Mouse (Mus musculus): ENCODE measurements around the gene Wnt10b.
"Not testable (repeated sequence)": the region's sequence is repeated elsewhere in the genome, so short reads cannot be mapped to it uniquely, and the experiment has no call there.

Wnt10b gene

DNA sequence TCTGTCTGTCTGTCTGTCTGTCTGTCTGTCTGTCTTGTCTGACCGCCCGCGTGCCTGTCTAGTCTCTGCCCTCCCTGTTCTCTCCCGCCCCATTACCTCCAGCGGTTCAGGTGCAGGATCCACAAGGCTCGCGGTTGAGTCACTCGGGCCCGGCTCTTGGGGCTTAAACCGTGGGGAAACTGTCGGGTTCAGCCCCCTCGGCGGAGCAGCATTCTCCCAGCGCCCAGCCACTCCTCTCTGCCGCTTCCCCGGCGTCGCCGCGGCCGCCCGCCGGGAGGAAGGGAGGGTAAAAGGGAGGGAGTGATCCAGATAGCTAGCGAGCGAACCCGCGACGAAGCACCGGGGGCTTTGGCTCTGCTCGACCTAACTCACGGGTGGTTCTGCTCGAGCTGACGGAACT is at the start of gene Wnt10b:
Gene Wnt10b (minus strand): TSS at position 389 of the 400 bp plus-strand sequence.
- DNase-seq (ENCODE audit: low read depth) = no peak

DNA sequence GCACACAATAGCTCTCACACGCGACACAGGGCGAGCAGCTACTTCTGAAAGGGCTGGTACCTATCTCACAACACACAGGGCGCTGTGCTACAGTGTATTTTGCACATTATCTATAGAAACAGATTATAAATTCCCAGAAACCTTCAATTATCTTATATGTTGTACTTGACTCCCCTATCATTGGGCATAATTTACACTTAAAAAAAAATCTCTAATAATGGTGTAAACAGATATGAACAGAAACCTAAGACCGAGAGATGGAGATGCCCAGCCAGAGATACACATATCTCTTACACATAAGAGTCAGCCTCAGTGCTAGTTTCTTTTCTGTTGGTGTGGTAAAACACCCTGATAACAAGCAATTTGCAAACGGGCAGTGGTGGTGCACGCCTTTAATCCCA is 49.7 kb upstream of the Wnt10b start:
- DNase-seq (ENCODE audit: low read depth) = no peak

DNA sequence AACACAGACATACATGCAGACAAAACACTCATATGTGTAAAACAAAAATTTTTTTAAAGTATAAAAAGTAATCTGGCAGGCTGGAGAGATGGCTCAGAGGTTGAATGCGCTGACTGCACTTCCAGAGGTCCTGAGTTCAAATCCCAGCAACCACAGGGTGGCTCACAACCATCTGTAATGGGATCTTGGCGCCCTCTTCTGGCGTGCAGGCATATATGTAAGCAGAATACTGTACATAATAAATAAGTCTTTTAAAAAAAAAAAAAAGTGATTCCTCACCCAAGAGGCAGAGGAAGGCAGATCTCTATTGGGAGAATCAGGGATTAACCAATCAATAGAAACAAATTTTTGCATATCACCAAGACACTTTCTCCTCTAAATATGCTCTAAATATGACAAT is 45.5 kb upstream of the Wnt10b start:
- no peak for DNase-seq (ENCODE audit: low read depth)

DNA sequence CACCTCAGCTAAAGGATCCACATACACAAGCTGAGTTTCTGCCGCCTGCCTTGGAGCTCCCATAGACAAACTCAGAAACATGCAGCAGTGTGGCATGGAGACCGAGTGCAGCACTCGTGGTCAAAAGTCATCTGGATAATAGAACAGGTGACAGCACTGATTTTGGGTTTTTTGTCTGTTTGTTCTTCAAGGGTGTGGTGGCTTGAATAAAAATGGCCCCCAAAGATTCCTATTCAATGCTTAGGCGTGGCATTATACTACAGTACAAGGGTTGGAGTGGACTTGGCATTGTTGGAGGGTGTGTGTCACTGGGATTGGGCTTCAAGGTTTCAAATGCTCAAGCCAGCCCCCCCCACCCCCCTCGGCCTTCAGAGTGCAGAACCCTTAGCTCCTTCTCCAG is 44.2 kb upstream of the Wnt10b start:
- no peak for DNase-seq (ENCODE audit: low read depth)

DNA sequence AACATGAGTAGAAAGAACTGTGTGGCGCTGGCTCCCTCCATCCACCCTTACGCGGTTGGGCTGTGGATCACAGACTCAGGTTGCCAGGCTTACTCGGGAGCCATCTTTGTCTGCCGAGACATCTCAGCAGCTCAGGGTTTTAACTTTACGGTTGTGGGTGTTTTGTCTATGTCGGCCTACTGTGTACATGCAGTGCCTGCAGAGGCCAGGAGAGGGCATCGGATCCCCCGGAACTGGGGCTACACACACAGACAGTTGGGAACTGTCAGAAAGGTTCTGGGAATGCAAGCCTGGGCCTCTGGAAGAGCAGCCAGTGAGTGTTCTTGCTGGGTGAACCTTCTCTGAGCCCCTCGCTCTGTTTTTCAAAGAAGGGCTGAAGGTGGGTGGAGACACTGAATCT is 43.5 kb upstream of the Wnt10b start:
- no peak for DNase-seq (ENCODE audit: low read depth)

DNA sequence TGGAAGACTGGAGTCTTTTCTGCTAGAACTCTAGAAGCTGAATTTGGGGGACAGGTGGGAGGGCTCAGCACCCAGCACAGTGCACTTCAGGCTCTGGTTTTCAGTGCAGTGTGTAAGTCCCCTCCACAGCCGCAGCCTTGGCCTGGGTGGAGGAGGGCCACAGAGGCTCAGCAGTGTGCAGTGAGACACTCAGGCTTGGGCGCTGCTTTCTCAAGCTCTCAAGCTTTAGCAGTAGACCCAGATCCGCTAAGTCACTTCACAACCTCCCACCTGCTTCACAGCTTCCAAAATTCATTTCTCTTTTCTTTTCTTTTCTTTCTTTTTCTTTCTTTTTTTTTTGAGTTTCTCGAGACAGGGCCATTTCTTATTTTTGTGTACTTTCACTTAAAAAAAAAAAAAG is 43.0 kb upstream of the Wnt10b start:
- no peak for DNase-seq (ENCODE audit: low read depth)

DNA sequence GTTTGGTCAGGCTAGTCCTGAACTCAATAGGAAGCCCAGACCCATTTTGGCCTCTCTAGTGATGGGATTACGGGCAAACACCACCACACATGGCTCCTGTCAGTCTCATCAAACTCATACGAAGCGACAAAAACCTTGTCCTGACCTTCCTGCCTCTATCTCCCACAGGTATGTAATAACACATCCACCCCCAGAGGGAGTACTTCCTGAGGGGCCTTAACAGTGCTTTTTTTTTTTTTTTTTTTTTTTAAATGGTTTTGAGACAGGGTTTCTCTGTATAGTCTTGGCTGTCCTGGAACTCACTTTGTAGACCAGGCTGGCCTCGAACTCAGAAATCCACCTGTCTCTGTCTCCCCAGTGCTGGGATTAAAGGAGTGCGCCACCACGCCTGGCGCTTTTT is 40.2 kb upstream of the Wnt10b start:
- DNase-seq (ENCODE audit: low read depth) = no peak

DNA sequence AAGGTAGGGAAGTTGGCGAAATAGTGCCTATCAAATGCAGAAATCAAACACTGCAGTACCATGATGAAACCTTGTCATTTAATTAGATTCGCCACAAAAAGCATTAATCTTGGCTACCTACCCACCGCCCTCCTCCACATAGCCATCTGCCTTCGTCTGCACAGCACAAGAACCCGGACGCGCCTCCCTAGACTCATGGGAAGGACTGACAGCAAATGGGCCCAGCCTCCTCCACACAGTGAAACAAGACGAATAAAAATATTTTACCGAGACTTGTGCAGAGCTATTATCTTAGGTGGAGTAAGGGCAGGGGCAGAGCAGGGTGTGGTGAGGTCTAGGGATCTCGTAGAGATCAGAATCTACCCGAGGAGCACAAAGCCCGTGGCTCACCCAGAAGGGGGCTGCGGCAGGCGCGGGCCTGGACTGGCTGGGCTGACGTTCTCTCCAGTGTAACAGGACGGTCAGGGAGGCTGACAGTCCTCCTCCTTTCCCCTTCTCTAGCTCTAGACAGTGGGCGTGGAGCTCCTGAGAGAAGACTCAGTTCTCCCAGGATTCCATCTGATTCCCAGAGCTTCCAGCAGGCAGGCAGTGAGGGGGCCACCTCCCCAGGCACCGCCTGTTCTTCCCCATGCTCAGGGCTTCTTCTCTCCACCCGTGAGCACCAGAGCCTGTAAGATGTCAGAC is 34.9 kb upstream of the Wnt10b start:
- no peak for DNase-seq (ENCODE audit: low read depth)

DNA sequence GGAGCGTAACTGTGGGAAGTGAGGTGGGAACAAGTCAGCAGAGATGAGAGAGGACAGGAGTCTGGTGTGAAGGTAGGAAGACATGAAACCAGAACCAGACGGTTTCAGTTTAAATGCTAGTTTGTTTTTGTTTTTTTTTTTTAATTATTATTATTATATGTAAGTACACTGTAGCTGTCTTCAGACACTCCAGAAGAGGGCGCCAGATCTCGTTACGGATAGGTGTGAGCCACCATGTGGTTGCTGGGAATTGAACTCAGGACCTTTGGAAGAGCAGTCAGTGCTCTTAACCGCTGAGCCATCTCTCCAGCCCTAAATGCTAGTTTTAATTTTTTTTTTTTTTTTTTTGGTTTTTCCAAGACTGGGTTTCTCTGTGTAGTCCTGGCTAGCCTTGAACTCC is 32.3 kb upstream of the Wnt10b start:
- not testable (repeated sequence) for DNase-seq (ENCODE audit: low read depth)

DNA sequence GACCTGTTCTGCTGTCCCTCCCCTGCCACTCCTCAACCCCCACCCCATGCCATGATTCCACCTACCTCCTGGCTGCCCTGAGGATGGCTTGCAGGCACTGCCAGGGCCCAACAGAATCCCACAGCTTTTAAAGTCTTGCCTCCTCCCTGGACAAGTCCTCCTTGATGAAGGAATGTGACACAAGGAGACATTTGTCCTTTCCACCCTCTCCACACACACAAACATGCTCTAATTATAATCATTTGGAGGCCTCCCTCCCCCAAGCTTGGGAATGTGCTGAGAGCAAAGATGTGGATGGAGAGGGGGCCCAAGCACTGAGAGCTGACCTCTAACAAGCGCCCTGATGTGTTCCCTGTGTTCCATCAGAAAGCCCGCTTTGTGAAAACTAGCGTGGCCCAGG is 31.4 kb upstream of the Wnt10b start, which contains the start of gene Ddn:
Gene Ddn (minus strand): TSS at position 101 of the 400 bp plus-strand sequence.
- DNase-seq (ENCODE audit: low read depth) = no peak

DNA sequence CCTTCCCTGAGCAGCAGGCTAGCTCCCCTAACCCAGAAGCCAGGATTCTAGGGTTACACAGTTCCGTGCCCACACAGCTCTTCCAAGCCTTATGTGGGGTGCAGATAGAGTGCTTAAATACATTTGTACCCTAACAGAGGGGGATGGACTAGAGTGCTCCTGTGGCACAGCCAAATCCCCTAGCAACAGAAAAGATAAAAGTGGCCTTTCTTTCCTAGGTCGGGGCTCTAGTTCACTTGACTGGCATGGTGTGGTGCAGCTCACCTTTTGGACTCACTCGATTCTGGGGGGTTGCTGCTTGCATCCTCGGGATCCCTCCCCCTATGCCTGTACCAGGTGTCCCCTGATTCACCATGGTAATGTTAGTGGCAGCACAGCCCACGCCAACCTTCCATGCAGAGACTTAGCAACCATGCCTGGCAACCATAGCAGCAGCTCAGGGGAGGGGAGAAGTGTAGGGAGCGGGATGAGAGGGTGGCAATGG is 30.7 kb upstream of the Wnt10b start:
- DNase-seq (ENCODE audit: low read depth) = no peak

DNA sequence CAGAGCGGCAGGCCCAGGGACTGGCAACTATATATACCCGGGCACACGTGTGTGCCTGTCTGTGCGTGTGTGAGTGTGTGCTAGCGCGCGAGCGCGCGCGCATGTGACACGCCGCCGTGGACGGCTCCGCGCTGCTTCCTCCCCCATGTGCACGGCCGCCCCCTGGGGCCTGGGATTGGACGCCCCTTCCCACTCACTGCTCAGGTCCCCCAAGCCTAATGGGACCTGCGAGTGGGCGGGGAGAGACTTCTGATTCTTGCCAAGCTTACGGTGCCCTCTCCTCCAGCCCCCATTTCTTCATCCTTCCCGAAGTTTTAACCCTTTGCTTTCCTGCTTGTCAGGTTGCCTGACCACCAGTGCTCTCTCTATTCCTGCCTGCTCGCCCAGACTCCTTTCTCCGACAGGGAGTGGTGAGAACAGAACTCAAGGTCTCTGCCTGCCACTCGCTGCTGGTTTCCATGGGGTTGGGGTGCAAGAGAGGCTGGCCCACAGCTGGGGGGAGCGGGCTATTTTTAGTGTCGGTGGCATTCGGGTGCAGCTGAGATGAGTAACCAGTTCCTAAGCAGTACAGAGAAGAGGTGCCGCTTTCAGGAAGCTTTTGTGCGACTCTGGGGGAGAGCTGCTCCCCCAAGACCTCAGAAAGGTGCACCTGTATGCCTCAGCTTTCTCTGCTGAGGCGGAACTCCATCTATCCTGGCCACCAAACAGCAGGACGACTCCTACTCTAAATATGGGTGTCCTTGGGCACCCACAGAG is 30.1 kb upstream of the Wnt10b start:
- DNase-seq (ENCODE audit: low read depth) = no peak

DNA sequence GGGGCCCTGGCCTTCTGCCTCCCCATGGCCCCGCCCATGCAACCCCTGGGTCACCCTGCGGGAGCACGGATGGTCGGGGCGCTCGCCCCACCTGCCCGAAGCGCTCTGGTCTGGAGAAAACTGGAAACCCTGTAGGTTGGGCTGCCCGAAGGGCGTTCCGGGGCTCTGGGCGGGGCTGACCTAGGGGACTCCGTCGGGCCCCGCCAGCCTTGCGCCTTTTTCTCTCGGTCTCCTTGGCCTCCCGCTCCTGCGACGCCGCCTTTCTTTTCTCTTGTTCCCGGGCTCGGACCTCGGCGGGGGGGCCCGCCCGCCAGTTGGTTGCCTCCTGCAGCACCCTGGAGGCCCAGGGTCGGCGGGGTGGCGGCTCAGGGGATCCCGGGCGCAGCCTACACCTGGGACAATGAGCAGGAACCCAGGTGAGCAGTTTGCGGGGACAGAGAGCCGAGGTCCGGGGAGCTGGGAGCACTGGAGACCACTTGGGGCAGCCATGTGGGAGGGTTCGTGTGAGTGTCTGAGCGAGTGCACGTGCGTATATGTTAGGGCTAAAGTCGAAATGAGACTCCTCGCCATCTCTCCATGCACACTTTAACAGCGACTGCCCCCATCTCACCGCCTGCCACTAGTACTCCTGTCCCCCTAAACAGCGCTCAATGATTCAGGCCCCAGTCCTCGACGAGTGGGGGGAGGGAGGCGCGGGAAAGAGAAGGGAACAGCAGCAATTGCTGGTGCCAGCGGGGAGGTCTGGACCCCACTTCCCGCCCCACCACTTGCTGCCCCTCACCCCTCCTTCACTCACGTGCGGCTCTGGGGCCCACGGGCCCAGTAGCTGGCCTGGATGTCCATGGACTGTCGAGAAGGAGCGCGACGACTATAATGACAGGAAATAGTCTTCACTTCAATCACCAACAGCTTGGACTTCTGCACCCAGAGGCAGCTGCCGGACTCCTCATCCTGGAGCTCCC is 29.1 kb upstream of the Wnt10b start:
- DNase-seq (ENCODE audit: low read depth) = no peak

DNA sequence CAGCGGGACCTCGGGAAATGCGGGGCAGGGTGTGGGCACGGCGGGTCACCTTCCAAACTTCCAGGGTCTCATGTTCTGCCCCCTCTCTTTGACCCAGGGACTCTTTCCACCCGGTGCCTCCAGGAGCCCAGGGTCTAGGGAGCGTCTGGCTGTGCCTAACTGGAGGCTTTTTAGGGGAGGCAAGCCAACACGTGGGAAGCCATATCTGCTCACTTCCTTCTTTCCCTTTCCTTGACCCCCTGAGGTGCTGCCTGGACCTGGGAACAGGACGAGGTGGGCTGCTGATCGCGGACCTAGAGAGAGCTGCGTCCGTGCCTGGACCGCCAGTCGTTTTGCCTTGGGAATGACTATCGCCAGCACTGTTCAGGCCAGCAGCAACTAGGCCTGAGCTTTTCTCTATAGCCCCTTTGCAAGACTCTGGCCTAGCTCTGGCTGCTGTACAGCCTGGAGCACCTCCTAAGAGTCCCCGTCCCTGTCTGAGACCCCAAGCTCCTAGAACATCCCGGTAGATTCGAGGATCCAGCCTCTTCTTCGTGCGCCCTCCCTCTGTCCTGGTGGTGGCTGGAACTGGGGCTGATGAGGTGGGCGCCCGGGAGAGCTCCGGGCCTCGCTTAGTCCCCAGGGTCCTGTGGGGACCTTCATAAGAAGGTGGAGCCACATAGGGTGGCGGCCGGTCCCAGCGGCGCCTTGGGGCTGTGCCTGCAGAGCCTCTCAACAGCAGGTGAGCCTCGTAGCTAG is 28.3 kb upstream of the Wnt10b start:
- DNase-seq (ENCODE audit: low read depth) = no peak

DNA sequence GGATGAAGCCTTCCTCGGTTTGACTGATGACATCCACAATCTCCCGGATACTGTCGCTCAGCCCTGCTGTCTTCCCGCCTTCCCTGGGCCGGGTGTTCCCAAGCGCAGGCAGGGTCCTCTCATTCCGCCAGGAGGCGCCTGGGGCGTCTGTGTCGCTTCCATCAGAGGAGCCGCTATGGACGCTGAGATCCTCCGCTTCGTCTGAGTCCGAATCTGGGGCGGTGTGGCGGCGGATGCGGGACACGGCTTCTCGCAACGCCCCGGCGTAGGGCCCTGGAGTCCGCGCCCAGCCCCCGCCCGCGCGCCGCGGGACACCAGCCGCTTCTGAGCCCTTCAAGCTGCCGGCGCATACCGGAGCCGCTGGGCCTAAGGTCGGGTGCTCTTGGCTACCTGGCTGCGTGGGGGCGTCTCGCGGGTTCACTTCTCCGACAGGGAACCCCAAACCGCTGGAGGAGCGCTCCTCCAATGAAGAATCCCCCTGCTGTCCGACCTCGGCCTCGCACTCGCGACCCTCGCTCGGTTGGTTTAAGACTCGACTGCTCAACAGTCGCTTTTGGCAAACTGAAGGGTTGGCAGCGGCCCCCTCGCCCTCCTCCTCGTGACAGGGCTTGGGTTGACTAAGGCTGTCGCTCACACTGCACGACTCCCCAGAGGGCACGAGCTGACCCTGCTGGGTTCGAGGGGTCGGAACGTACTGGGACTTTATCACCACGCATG is 27.5 kb upstream of the Wnt10b start:
- no peak for DNase-seq (ENCODE audit: low read depth)

DNA sequence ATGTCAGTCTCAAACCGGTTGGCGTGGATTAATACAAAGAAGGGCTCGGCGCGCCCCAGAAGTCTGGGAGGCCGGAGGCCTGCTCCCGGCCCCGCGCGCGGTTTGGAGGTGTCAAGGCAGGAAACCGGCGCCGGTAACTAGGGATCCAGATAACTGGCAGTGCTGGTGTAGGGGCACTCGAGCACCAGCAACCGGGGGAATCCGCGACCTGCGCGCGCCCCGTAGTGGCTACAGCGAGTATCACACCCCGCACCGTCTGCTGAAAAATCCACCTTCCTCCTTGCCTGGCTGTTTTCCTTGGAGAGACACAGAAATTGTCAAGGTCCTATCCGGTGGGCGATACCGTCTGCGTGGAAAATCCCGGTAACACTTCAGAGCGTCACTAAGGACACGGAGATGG is 26.1 kb upstream of the Wnt10b start:
- DNase-seq (ENCODE audit: low read depth) = peak; percentile 57

DNA sequence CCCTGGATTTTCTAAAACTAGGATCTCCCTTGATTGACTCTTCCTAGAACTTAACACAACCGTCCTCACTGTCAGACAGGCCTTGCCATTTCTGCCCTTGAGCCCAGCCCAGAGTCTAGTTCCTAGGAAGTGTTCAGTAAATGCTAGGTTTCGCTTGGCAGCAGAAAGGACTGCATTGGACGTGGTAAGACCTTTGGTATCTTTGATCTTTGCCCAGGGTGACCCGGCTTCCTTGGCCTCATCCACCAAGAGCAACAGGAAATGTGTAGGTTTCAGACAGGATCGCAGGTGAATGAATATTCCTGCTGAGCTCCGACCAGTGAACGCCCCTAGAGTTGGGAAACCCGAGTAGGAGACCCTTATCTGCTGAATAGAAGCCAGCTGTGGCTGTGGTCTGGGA is 25.0 kb upstream of the Wnt10b start:
- DNase-seq (ENCODE audit: low read depth) = no peak

DNA sequence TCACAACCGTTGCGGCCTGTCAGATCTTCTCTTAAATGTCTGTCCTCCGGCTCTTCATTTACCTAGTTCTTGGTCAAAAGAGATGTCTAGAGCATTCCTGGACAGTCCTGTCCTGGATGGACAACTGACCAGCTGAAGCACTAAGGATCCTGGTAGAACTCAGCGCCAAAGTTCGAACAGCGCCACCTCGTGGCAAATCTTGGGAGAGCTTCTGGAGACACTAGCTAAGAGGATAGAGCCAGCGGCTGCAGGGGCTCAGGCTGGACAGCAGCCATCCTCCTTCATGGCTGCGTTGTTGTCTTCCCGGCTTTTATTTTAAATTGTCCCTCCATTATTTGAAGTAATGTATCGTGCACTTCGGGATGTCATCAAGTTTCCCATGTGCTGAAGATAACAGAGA is 21.4 kb upstream of the Wnt10b start:
- DNase-seq (ENCODE audit: low read depth) = peak; percentile 76

DNA sequence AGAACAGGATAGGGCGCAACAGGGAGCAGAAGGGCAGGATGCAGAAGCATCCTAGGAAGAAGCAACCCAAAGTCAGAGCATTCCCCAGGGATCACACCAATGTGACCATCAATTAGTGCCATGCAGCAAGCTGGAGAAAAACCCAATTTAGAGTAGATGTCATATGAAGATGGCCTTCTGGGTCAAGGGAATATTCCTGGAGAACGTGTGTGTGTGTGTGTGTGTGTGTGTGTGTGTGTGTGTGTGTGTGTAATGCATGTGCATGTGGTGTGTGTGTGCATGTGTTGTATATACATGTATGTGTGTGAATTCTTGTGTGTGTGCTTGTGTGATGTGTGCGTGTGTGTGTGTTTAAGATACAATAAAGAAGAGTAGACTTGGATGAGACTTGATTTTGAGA is 21.0 kb upstream of the Wnt10b start:
- DNase-seq (ENCODE audit: low read depth) = no peak

DNA sequence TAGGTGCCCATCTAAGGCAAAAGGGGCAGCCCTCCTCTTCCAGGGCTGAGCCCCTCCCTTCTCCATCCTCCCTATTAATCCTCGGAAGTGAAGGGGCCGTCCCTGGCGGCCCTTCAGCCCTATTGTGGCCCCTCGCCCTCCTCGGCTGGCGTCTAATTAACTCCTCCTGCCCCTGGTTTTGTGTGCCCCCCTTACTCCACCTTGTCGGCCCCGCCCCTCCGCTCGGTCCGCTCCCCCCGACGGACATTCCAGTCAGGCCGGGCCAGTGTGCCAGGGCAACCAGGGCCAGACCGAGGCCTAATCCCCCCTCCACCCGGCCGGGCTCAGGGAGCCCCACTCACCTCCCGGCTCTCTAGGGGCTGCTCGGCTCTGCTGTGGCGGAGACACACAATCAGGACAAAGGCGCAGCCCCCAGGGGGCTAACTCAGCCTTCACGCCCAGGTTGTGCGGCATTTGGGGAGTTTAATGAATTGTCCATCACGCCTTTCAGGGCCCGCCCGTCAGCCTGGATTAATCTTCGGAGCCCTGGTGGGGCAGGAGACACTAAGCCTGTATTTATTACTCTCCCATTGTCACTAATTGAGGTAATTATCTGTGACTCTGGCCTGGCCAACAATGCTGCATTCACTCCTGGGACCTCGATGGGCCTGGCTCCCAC is 20.0 kb upstream of the Wnt10b start:
- DNase-seq (ENCODE audit: low read depth) = no peak
